ENCODE assay signal across 17 mouse cellular contexts in the genomic region with DNA sequence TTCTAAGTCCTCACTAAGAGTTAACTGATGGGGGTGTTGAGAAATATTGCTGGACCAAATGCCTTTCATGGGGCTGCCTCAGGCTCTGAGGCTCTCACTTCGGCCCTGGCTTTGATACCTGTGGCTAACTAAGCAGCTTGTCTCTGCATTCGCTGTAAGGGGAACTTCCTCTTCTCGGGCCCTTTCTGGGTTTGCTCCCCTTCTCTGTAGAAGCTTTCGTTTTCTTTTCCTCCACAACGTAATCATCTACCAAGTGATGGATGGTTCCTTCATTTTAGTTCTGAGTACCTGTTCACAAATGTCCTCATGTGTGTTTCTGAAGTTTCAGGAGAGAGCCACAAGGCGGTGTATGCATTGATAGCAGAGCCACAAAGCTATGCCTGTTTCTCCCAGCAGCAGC. TPM values are rescaled to one million over a fixed set of nuclear protein-coding genes. Genes with fewer than 3 reads are reported as not detected.
"Had no signal": no experiment of that assay in that cellular context is flagged by ENCODE, and none has a peak within 500 bp of the region (broad histone marks: within the 10 kb centered on the region; RNA-seq: fewer than 3 reads in every experiment).

No protein-coding gene starts in this region.

- H3K4me2 ChIP-seq: limb, embryonic 15.5 days; liver, embryonic 12.5 days; lung, embryonic 14.5 days; neural tube, embryonic 12.5 days had no signal

- H3K27me3 ChIP-seq: limb, embryonic 15.5 days; liver, embryonic 12.5 days; neural tube, embryonic 12.5 days had no signal

- H3K9me3 ChIP-seq: limb, embryonic 15.5 days; liver, embryonic 12.5 days; neural tube, embryonic 12.5 days had no signal

- H3K4me1 ChIP-seq: limb, embryonic 15.5 days; liver, embryonic 12.5 days; neural tube, embryonic 12.5 days had no signal

- H3K4me3 ChIP-seq: limb, embryonic 15.5 days; liver, embryonic 12.5 days; myocyte; neural tube, embryonic 12.5 days had no signal

- ATAC-seq: liver, embryonic 12.5 days had no signal

- H3K27ac ChIP-seq: kidney, postnatal 0 days; limb, embryonic 15.5 days; liver, embryonic 12.5 days; macrophage; neural tube, embryonic 12.5 days had no signal

- H3K9ac ChIP-seq: limb, embryonic 15.5 days; liver, embryonic 12.5 days; lung, embryonic 14.5 days; neural tube, embryonic 12.5 days had no signal

- DNase-seq: kidney, adult 9 months; kidney, postnatal 36 days; lung, embryonic 14.5 days; lung, postnatal 10 days; midbrain, embryonic 14.5 days; retina, postnatal 1 day; thymus, adult 18-20 months; thymus, postnatal 14 days had no signal

RNA-seq across cellular contexts. Expression of gene Pgpep1l, which starts 55.0 kb away (rescaled TPM):
- polyA plus RNA-seq: limb, embryonic 11.5 days; liver, embryonic 12.5 days; liver, embryonic 16.5 days; lung, embryonic 14.5 days; midbrain, embryonic 14.5 days; neural tube, embryonic 12.5 days; stomach, embryonic 14.5 days had no signal
